Mouse (Mus musculus) thymus, adult 2 months (tissue): Measurements from ENCODE around the gene Churc1. TPM values are rescaled to one million over a fixed set of nuclear protein-coding genes. Genes with fewer than 3 reads are reported as not detected.
"Not testable (repeated sequence)": the region's sequence is repeated elsewhere in the genome, so short reads cannot be mapped to it uniquely, and the experiment has no call there.

ENCODE experiments used
- DNase-seq: peaks from one replicate; pipeline ENCODE4 v3.0.0; 2021
- H3K27ac ChIP-seq: fragments of 200-500 bp; 2 replicates; pipeline ENCODE4 v1.5.1; 2012; ENCODE audit warnings: low read length, control low read depth; ENCODE audit not compliant: control insufficient read depth, insufficient read depth
- H3K27me3 ChIP-seq: fragments of 200-500 bp; 2 replicates; pipeline ENCODE4 v1.6.1; 2012; ENCODE audit warnings: mild to moderate bottlenecking, low read length, moderate library complexity, mixed read lengths; ENCODE audit not compliant: control insufficient read depth, insufficient read depth
- H3K36me3 ChIP-seq: fragments of 200-500 bp; 2 replicates; pipeline ENCODE4 v1.6.1; 2012; ENCODE audit warnings: mild to moderate bottlenecking, low read length, moderate library complexity; ENCODE audit not compliant: control insufficient read depth, insufficient read depth
- H3K4me1 ChIP-seq: fragments of 200-500 bp; replicated peaks from 2 replicates; pipeline ENCODE4 v1.6.1; 2012; ENCODE audit warnings: low read length; ENCODE audit not compliant: control insufficient read depth, insufficient read depth
- H3K4me3 ChIP-seq: fragments of 200-500 bp; 2 replicates; pipeline ENCODE4 v1.5.1; 2012; ENCODE audit warnings: mild to moderate bottlenecking, low read length, control low read depth, moderate library complexity; ENCODE audit not compliant: control insufficient read depth, insufficient read depth
- CTCF ChIP-seq: fragments of 200-500 bp; IDR thresholded peaks from 2 replicates; pipeline ENCODE4 v1.5.1; 2012; ENCODE audit warnings: mild to moderate bottlenecking, control low read depth, low read length, moderate library complexity, borderline replicate concordance; ENCODE audit not compliant: control insufficient read depth, poor library complexity, insufficient read depth; ENCODE audit errors: extremely low read depth
- POLR2A ChIP-seq: fragments of 200-500 bp; IDR thresholded peaks from 2 replicates; pipeline ENCODE4 v1.6.1; 2012; ENCODE audit warnings: mild to moderate bottlenecking, low read length, control low read depth, moderate library complexity; ENCODE audit not compliant: control insufficient read depth, poor library complexity, insufficient read depth; ENCODE audit errors: extremely low read depth
- WGBS: fragments of 180-500 bp; shearing (Covaris S2); methylation state at CpG from one replicate; pipeline ENCODE4 v1.1.7; 2018; 5-methylcytosine and 5-hydroxymethylcytosine counted together
- polyA plus RNA-seq: library from polyadenylated mRNA; depleted of rRNA; stranded (reverse); fragments of >200 nt; gene quantifications from 2 replicates; pipeline ENCODE4 v1.2.3, GENCODE M21; 2012

Gene Churc1
- polyA plus RNA-seq, 1 experiment, result 68.3 TPM

- no peak for TF ChIP-seq POLR2A
- no peak for TF ChIP-seq CTCF
- DNase-seq, result no peak
- peaks cover 10% of the 10 kb centered on the region for H3K36me3 ChIP-seq
- H3K27ac ChIP-seq, result peak overlapping the region; percentile 60; the same call in 1 of the 2 replicates
- H3K4me3 ChIP-seq, result no peak overlapping the region
- H3K4me1 ChIP-seq, result peaks cover 10% of the 10 kb centered on the region
- H3K27me3 ChIP-seq, result no peaks in the 10 kb centered on the region
Observed at GRCm38 (mm10) chr12:76777845-76778244, 12.5 kb downstream of the Churc1 start.

DNA sequence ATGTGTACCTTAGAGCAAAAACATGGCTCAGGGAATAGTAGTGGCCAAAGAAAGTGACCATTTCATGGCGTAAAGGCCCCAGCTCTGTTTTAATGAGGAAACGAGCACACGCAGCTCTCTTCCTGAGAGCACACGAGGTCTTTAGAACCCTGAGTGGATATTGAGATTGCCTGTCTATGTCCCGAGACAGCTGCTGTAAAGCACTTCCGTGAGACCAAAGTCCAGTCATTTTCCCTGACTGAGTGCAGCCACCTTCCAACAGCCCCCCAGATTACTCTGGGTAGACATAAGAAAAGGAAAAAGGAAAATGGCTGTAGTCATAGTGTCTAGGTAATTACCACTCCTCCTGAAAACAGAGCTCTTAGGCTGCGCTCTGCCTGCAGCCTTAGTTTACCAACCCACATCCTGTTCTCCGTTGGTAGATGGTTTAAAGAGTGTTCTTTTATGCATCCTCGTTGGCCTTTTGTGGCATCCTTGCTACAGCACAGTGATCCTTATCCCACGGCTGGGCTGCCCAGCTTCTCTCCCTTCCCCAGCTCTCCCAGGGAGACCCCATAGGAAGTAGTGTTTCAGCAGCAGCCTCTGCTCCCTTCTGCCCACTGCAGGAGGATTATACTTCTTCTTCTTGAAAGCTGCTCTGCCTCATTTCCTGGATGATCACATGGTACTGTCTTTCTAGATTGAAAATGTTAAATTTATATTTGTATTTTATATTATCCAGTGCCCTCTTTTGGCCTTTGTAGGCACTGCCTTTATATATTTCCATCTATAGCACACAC, 13.2 kb downstream of the Churc1 start:
- WGBS, result 43% methylated on average over 10 of the region's 10 CpGs

DNA sequence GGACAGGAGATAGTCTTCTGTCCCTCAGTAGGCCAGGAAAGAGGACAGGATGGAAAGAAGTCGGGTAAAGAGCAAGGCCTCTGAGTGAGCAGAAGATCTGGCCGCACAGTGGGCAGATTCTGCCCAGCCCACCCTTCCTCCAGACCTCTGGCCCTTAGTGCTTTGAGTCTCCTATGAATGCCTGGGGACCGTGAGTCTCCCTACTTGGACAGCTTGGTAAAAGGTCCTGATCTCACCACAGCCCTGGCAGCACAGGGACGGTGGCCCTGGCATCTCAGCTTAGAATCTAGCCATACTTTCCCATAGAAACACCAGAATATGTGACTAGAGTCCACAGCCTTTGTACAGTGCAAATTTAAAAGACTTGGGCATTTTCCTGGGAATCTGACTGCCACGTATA, 14.6 kb downstream of the Churc1 start:
- Histone ChIP-seq H3K27ac (no peak overlapping the region), H3K4me3 (no peak overlapping the region), H3K36me3 (peaks cover 10% of the 10 kb centered on the region), H3K4me1 (peaks cover 8% of the 10 kb centered on the region), H3K27me3 (no peaks in the 10 kb centered on the region)
- 94% methylated on average over 5 of the region's 5 CpGs for WGBS
- no peak for DNase-seq
- no peak for TF ChIP-seq CTCF
- TF ChIP-seq POLR2A, result no peak

More for the DNA sequence above, 13.2 kb downstream of the Churc1 start:
- Histone ChIP-seq H3K36me3 (peaks cover 10% of the 10 kb centered on the region), H3K27me3 (no peaks in the 10 kb centered on the region), H3K4me3 (peak overlapping the region; percentile 28), H3K4me1 (peaks cover 10% of the 10 kb centered on the region), H3K27ac (peak overlapping the region; percentile 99)
- TF ChIP-seq CTCF, result no peak
- no peak for TF ChIP-seq POLR2A
- peak; percentile 28 for DNase-seq

DNA sequence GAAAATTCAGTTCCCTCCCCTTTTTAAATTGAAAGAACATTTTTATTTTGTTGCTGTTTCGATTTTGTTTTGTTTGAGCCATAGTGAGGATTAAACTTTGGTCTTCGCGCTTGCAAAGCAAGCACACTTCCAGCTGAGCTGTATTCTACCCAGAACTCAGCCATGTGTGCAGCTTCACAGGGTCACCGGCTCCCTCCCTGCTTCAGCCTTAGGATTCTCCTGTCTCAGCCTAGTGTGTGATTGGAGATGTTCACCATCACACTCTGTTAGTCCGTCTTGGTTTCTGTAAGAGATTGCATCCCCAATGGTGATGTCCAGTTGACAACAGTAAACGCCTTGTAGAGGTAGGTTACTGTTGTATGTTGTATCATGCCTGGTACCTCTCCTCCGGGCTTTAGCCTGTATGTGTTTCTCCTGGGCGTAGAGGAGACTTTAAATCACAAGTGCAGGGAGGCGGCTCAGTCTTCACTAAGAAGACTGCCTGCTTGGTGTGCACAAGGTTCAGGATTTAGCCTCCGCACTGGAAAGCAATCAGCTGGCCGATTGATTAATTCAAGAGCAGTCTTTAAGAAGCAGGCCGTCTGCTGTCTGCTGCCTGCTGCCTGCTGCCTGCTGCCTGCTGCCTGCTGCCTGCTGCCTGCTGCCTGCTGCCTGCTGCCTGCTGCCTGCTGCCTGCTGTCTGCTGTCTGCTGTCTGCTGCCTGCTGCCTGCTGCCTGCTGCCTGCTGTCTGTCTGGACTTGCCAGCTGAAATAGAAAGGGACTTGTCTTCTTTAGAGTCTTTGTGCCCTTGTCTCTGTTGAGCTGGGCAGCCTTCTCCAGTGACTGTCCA, 15.5 kb downstream of the Churc1 start:
- Histone ChIP-seq H3K27ac (no peak overlapping the region), H3K36me3 (peaks cover 3% of the 10 kb centered on the region; the same call in 1 of the 2 replicates), H3K4me1 (peaks cover 8% of the 10 kb centered on the region), H3K27me3 (no peaks in the 10 kb centered on the region), H3K4me3 (no peak overlapping the region)
- TF ChIP-seq CTCF (no peak), POLR2A (no peak)
- DNase-seq, result no peak
- WGBS, result 96% methylated on average over 12 of the region's 12 CpGs

GRCm38 (mm10) chr12:76784056-76784619, 18.8 kb downstream of the Churc1 start:
- Histone ChIP-seq H3K27ac (no peak overlapping the region), H3K4me3 (no peak overlapping the region), H3K27me3 (no peaks in the 10 kb centered on the region), H3K36me3 (no peaks in the 10 kb centered on the region), H3K4me1 (0 out of 2 replicates have a peak, but pooled peaks cover under 1% of the 10 kb centered on the region)
- WGBS, result 94% methylated on average over 10 of the region's 10 CpGs
- DNase-seq, result no peak
- no peak for TF ChIP-seq CTCF
- no peak for TF ChIP-seq POLR2A

- Histone ChIP-seq H3K36me3 (no peaks in the 10 kb centered on the region), H3K4me3 (no peak overlapping the region), H3K27ac (no peak overlapping the region), H3K27me3 (no peaks in the 10 kb centered on the region), H3K4me1 (no peaks in the 10 kb centered on the region)
- WGBS, result 80% methylated on average over 8 of the region's 8 CpGs
- DNase-seq, result no peak
- no peak for TF ChIP-seq CTCF
- TF ChIP-seq POLR2A, result no peak
Observed at GRCm38 (mm10) chr12:76790446-76791084, 25.2 kb downstream of the Churc1 start.

- H3K4me3 ChIP-seq, H3K4me1 ChIP-seq, H3K36me3 ChIP-seq, DNase-seq, H3K27me3 ChIP-seq, H3K27ac ChIP-seq: not testable (repeated sequence)
- 82% methylated on average over 14 of the region's 14 CpGs for WGBS
Observed at GRCm38 (mm10) chr12:76792540-76792939, 27.2 kb downstream of the Churc1 start.
